8 mouse cellular contexts compared by ENCODE assay signal in the genomic region with DNA sequence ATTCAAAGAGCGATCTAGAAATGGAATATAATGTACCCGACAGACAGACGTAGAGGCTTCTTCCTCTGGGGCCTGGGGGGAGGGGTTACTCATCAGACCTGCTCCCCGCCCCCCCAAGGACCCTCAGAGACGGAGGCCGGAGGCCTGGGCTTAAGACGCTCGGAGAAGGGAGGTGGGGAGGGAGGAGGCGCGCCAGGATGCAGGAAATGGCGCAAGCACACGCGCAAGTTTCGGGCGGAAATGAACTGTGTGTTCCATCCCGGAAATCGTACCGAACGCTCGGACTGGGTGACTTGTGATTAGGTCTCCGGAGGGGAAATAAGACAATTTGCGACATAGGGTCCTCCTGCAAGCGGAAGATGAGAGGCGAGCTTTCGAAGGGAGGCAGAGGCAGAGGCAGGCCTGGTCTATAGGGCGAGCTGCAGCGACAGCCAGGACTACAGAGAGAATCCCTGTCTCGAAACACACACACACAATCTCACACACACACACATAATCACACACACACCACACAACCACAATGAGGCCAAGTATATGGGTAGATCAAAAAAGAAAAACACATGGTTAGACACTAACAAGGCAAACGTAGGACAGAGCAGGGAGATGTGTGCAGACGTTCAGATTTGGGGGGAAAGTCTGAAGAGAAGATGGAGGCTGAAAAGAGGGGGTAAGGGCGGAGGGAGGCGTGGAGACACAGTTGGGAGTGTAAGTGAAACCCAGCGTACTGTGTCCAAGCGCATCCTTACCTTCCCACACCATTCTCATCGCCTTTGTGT. TPM values are rescaled to one million over a fixed set of nuclear protein-coding genes. Genes with fewer than 3 reads are reported as not detected.
DNase-seq lines count a peak whose midpoint lies in the region; ATAC-seq lines count a peak whose summit lies in the region.

A gene (minus strand): TSS at position 179 of the 776 bp plus-strand sequence.

- H3K9me3 ChIP-seq in hindbrain, embryonic 12.5 days (replicated peaks) = no peaks in the 10 kb centered on the region

- peak within 1 kb of the TSS; percentile 56 for H3K4me3 ChIP-seq in hindbrain, embryonic 12.5 days

- H3K27me3 ChIP-seq in hindbrain, embryonic 12.5 days = no peaks in the 10 kb centered on the region

- H3K9ac ChIP-seq in hindbrain, embryonic 12.5 days = peak within 1 kb of the TSS; percentile 85

- peak within 1 kb of the TSS; percentile 95 for H3K27ac ChIP-seq in hindbrain, embryonic 12.5 days

- H3K36me3 ChIP-seq in hindbrain, embryonic 12.5 days = peaks cover 9% of the 10 kb centered on the region; the same call in 1 of the 2 replicates

- peaks cover 39% of the 10 kb centered on the region for H3K4me1 ChIP-seq in hindbrain, embryonic 12.5 days

- peak; percentile 98 for DNase-seq in NIH3T3 (ENCODE audit: low read depth)
- DNase-seq in cerebellum, postnatal 10 days = peak; percentile 93 to 95
- peak; percentile 88 to 89 for DNase-seq in frontal cortex, postnatal 10 days (ENCODE audit: low spot score in 2 of 2)
- DNase-seq in layer of hippocampus, postnatal 14 days (ENCODE audit: low spot score in 2 of 2) = peak; percentile 88 to 96
- DNase-seq in lung, postnatal 14 days = peak; percentile 92
- DNase-seq in retina, adult 2 months (ENCODE audit: low read depth, low spot score) = peak; percentile 88
- DNase-seq in thymus, postnatal 36 days = peak; percentile 87 to 91

- WGBS in hindbrain, embryonic 12.5 days = under 1% methylated on average over 35 of the region's 35 CpGs

- peak; percentile 77 for ATAC-seq in hindbrain, embryonic 12.5 days (ENCODE audit: low FRiP score)

- H3K4me2 ChIP-seq in hindbrain, embryonic 12.5 days (replicated peaks) = peak within 1 kb of the TSS; percentile 78

RNA-seq across cellular contexts. Expression of the gene that starts here (rescaled TPM):
- polyA plus RNA-seq in hindbrain, embryonic 12.5 days (2016; fragmentation: Nextera tagmentation; extraction: Ambion mirVana) = 12.1 and 12.2 TPM in 2 replicates
- 10 to 100 TPM; 13.2 to 14.5 TPM for total RNA-seq in layer of hippocampus, postnatal 14 days (2021)

Comparison
In these comparisons a context has a peak if more than half of its experiments do, and no peak if none do; other contexts are left out.
1. Peak in every context shown above with its lines: DNase-seq, ATAC-seq, H3K4me3 ChIP-seq and H3K27ac ChIP-seq.